Mouse (Mus musculus) limb, embryonic 10.5 days (tissue): ENCODE results near the gene Grm8. TPM values are rescaled to one million over a fixed set of nuclear protein-coding genes. Genes with fewer than 3 reads are reported as not detected.
A peak's percentile ranks its signal among the peaks of the same experiment; 100 is the strongest.

Experiments used
- DNase-seq: peaks from one replicate; pipeline ENCODE4 v3.0.0-alpha.2; 2017; ENCODE audit warnings: low spot score
- H3K27ac ChIP-seq: fragments of 300-500 bp; sonication (generic); 2 replicates; pipeline ENCODE4 v1.5.1; 2016; ENCODE audit warnings: mild to moderate bottlenecking
- H3K27me3 ChIP-seq: fragments of 300-500 bp; sonication (generic); 2 replicates; pipeline ENCODE4 v1.6.1; 2016; ENCODE audit warnings: low read depth, mild to moderate bottlenecking; ENCODE audit not compliant: poor library complexity, severe bottlenecking
- H3K36me3 ChIP-seq: fragments of 300-500 bp; sonication (generic); 2 replicates; pipeline ENCODE4 v1.6.1; 2016; ENCODE audit warnings: mild to moderate bottlenecking, moderate library complexity
- H3K4me1 ChIP-seq: fragments of 300-500 bp; sonication (generic); 2 replicates; pipeline ENCODE4 v1.6.1; 2016
- H3K4me3 ChIP-seq: fragments of 300-500 bp; sonication (generic); 2 replicates; pipeline ENCODE4 v1.5.1; 2016; ENCODE audit warnings: mild to moderate bottlenecking, moderate library complexity
- H3K9me3 ChIP-seq: fragments of 300-500 bp; sonication (generic); replicated peaks from 2 replicates; pipeline ENCODE4 v1.6.1; 2016; ENCODE audit warnings: mild to moderate bottlenecking
- WGBS: fragments of 180-500 bp; shearing (Covaris S2); methylation state at CpG from one replicate; pipeline ENCODE4 v1.1.7; 2016; 5-methylcytosine and 5-hydroxymethylcytosine counted together
- polyA plus RNA-seq: library from polyadenylated mRNA; unstranded; fragments of >200 nt; fragmentation: Nextera tagmentation; extraction: Ambion mirVana; gene quantifications from 2 replicates; pipeline ENCODE4 v1.2.1, GENCODE M21; 2016

Grm8 gene
- 0.40 and 0.53 TPM in 2 replicates for polyA plus RNA-seq

GRCm38 (mm10) chr6:28135001-28135401 lies at the start of gene Grm8:
Gene Grm8, minus strand, starts transcription at chr6:28135178.
- Histone ChIP-seq H3K4me3 (peak within 1 kb of the TSS; percentile 62), H3K27me3 (peaks cover 64% of the 10 kb centered on the region), H3K4me1 (peaks cover 26% of the 10 kb centered on the region), H3K36me3 (no peaks in the 10 kb centered on the region), H3K27ac (peak within 1 kb of the TSS; percentile 72), H3K9me3 (no peaks in the 10 kb centered on the region)
- peak; percentile 70 for DNase-seq
- under 1% methylated on average over 42 of the region's 42 CpGs for WGBS

DNA sequence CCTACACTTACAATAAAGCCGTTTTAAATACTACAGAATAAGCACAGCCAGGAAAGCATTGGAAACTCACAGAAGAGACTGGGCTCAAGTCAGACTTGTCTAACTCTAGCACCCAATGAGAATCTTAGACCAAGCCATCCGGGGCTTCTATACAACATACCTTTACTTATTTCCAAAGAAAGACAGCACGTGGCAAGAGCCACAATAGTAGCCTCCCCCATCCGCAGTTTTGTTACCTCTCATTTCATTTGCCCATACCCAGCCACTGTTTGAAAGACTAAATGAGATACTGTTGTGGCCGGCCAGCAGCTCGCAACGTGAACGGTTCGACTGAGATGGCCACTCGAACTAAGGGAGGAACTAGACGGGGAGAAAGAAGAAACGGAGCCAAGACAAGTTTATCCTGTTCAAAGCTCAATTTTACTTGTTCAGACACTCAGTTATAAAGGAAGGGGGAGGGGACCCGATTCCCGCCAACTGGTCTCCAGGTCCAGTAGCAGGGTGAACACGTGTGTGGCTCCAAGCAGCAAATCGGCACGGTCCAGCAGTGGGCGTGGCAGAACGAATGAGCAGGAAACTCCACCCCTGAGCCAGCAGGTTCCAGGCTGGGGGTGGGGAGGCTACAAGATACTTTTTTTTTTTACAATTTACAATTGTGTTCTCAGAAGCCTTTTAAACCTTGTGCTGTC lies 35.0 kb upstream of the Grm8 start:
- H3K27ac ChIP-seq: no peak overlapping the region
- no peaks in the 10 kb centered on the region for H3K27me3 ChIP-seq
- H3K4me1 ChIP-seq: no peaks in the 10 kb centered on the region
- no peaks in the 10 kb centered on the region for H3K9me3 ChIP-seq
- H3K36me3 ChIP-seq: no peaks in the 10 kb centered on the region
- no peak overlapping the region for H3K4me3 ChIP-seq
- 74% methylated on average over 19 of the region's 19 CpGs for WGBS
- no peak for DNase-seq

DNA sequence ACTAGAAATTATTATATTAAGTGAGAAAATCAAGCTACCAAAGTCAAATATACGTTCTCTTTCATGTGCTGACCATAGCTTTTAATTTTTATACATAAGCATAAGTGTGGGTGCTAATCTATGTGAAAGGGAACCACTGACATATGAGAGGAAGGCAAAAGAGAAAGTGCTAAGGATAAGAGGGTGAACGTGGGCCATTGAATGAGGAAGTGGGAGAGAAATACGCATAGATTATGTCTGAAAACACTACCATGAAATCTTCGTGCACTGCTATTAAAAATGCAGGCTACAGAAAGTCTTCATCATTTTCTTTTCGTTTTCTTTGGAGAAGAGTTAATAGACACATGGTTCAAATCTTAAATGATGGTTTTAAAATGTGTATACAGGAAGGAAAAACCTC lies 25.4 kb upstream of the Grm8 start:
- no peaks in the 10 kb centered on the region for H3K9me3 ChIP-seq
- 86% methylated on average over 5 of the region's 5 CpGs for WGBS
- no peaks in the 10 kb centered on the region for H3K27me3 ChIP-seq
- DNase-seq: no peak
- no peak overlapping the region for H3K4me3 ChIP-seq
- no peaks in the 10 kb centered on the region for H3K4me1 ChIP-seq
- H3K27ac ChIP-seq: no peak overlapping the region
- no peaks in the 10 kb centered on the region for H3K36me3 ChIP-seq

GRCm38 (mm10) chr6:28146445-28146844 lies 11.5 kb upstream of the Grm8 start:
- Histone ChIP-seq H3K27me3 (no peaks in the 10 kb centered on the region), H3K4me3 (no peak overlapping the region), H3K36me3 (no peaks in the 10 kb centered on the region), H3K4me1 (0 out of 2 replicates have a peak, but pooled peaks cover 4% of the 10 kb centered on the region), H3K27ac (no peak overlapping the region), H3K9me3 (no peaks in the 10 kb centered on the region)
- WGBS: 79% methylated on average over 6 of the region's 6 CpGs
- DNase-seq: no peak

DNA sequence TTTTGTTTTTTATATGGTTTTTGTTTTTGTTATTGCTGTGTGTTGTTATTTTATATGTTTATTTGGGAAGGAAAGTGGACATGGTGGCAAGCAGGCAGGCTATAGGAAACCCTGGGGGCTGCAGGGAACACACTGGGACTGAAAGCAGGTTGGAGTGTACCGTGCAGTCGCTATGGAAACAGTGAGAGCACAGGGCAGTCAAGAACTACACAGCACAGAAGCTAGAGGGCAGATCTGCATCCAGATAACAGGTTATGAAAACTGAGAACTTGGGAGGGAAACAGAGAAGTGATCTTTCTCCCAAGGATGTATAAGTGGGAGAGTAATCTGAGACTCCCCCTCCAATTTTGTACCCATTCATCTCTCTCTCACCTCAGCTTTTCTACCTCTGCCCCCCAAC lies 7.4 kb upstream of the Grm8 start:
- 18% methylated on average over 2 of the region's 2 CpGs for WGBS
- peaks cover 3% of the 10 kb centered on the region for H3K27me3 ChIP-seq
- DNase-seq: no peak
- H3K4me3 ChIP-seq: no peak overlapping the region
- no peaks in the 10 kb centered on the region for H3K36me3 ChIP-seq
- no peak overlapping the region for H3K27ac ChIP-seq
- no peaks in the 10 kb centered on the region for H3K9me3 ChIP-seq
- H3K4me1 ChIP-seq: 0 out of 2 replicates have a peak, but pooled peaks cover 4% of the 10 kb centered on the region

DNA sequence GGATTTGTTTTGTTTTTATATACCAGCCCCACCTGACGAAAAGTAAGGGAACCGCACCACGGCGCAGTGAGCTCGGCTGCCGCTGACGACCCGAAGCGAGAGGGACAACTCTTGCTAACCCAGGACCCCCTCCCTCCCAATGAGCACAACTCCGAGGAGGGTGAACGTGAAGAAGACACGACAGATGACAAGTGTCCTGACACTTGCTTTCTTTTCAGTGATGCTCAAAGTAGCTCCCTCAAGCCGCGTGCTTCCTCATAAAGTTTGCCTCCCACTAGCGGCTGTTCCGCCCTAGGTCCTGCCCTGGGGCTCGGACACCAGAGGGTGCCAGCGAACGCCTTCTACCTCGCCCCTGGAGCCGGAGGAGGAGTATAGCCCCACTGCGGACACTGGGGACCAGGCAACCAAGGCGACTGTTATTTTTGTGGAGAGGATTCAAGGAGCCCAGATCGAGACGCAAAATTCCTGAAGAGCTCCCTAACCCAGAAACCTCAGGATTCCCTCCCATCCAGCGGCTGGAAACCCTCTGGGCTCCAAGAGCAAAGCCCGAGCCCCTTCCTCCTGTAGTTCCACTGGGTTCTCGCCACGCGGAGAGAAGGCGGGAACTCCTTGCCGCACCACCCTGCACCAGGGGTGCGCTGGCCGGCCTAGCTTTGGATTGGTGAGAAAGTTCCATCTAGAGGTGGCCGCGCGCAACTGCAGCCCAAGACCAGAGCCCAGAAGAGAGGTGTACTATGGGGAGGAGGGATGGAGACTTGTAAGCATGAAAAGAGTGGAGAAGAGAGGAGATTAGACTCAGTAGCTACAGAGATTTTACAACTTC lies 644 bp upstream of the Grm8 start:
- H3K9me3 ChIP-seq: no peaks in the 10 kb centered on the region
- H3K4me3 ChIP-seq: peak overlapping the region; percentile 62
- peak; percentile 92 for DNase-seq
- peak overlapping the region; percentile 72 for H3K27ac ChIP-seq
- H3K4me1 ChIP-seq: peaks cover 26% of the 10 kb centered on the region
- peaks cover 60% of the 10 kb centered on the region for H3K27me3 ChIP-seq
- under 1% methylated on average over 37 of the region's 37 CpGs for WGBS
- H3K36me3 ChIP-seq: no peaks in the 10 kb centered on the region

DNA sequence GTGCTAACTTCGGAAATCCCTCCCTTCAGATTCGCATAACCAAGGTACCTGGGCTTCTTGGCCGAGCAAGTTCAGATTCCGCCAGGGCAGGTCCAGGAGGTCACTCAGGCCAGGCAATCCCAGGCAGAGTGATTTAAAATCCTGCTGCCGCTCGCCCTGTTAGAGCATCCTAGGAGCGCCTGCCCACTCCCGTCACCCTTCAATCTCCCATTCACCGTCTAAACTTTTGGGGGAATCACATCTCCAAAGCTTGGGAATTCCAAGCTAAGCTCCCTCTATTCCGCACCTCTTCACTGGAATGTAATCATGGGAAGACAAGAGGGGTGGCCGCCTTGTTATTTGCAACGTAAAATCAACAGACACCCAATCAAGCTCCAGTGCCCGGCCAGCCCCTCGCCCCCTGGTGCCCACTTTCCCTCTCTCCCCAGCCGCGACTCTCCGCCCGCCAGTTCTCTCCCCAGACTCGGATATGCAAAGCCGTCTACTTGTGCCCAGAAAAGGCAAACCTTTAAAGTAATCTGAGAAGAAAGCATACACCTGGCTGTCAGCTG lies 652 bp downstream of the Grm8 start:
- 0% methylated on average over 20 of the region's 20 CpGs for WGBS
- Histone ChIP-seq H3K9me3 (no peaks in the 10 kb centered on the region), H3K27me3 (peaks cover 64% of the 10 kb centered on the region), H3K4me1 (peaks cover 26% of the 10 kb centered on the region), H3K27ac (peak overlapping the region; percentile 72; the same call in 1 of the 2 replicates), H3K4me3 (peak overlapping the region; percentile 62), H3K36me3 (no peaks in the 10 kb centered on the region)
- DNase-seq: peak; percentile 63

DNA sequence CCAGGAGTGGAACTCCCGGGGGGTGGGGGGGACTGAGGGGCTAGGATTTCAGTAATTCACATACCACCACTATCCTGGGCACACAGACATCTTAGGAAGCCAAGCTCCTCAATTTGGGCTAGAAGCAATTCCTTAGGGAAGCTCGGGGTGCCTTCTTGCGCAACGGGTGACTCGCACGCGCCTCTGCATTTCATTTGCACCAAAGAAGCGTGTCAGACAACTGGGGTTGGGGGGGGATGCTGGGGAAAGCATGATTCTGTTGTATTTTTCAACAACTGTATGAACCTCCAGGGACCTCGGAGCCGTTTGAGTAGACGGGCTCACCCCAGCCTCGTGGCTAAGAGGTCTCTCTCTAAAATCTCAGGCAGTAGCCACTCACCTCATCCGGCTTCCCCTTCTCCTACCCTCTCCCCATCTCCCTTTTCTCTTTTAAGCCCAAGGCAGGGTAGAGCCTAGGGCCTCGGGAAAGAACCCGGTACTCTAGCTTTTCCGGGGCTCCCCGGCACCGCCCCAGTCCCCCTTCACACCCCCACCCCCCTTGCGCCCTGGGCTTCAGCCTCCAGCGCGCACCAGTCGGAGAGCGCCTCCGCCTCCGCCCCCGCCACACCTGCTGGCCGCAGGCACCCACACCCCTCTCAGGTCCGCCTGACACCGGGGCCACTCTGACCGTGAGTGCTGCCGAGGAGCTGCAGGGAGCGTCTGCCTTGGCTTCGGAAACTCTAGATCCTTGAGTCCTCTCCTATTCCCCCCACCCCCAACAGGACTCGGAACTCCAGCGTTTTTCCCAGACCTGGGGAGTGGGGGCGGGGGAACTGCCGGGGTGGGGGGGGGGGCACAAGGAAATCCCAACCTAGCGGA lies 1.5 kb downstream of the Grm8 start:
- Histone ChIP-seq H3K9me3 (no peaks in the 10 kb centered on the region), H3K4me1 (peaks cover 26% of the 10 kb centered on the region), H3K27ac (no peak overlapping the region), H3K27me3 (peaks cover 64% of the 10 kb centered on the region), H3K4me3 (peak overlapping the region; percentile 62), H3K36me3 (no peaks in the 10 kb centered on the region)
- peak; percentile 51 for DNase-seq
- WGBS: 1% methylated on average over 36 of the region's 38 CpGs

GRCm38 (mm10) chr6:28132056-28132455 lies 2.9 kb downstream of the Grm8 start:
- H3K4me3 ChIP-seq: no peak overlapping the region
- H3K27ac ChIP-seq: no peak overlapping the region
- DNase-seq: no peak
- no peaks in the 10 kb centered on the region for H3K9me3 ChIP-seq
- 32% methylated on average over 4 of the region's 4 CpGs for WGBS
- peaks cover 26% of the 10 kb centered on the region for H3K4me1 ChIP-seq
- H3K27me3 ChIP-seq: peaks cover 58% of the 10 kb centered on the region
- no peaks in the 10 kb centered on the region for H3K36me3 ChIP-seq

DNA sequence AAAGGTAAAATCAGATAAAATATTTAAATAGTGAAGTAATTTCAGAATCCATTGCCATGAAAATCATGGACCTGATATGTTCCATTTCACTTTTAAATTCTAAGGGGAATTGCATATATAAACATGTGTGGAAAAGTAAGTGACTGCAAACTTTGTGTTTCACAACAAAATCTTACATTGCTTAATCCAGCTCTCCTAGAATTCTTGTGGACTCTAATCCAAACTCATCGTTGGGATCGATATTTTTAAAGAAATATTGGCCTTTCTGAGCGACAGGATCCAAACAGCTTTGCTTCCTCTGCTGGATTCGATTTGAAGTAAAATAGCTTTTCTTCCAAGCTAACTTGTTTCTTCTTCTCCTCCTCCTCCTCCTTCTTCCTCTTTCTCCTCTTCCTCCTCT lies 6.1 kb downstream of the Grm8 start:
- Histone ChIP-seq H3K4me3 (no peak overlapping the region), H3K27me3 (peaks cover 36% of the 10 kb centered on the region), H3K27ac (no peak overlapping the region), H3K4me1 (peaks cover 8% of the 10 kb centered on the region), H3K9me3 (no peaks in the 10 kb centered on the region), H3K36me3 (no peaks in the 10 kb centered on the region)
- DNase-seq: no peak
- WGBS: 95% methylated on average over 4 of the region's 4 CpGs

GRCm38 (mm10) chr6:28115519-28115918 lies 19.5 kb downstream of the Grm8 start:
- H3K4me1 ChIP-seq: no peaks in the 10 kb centered on the region
- H3K36me3 ChIP-seq: no peaks in the 10 kb centered on the region
- H3K27me3 ChIP-seq: no peaks in the 10 kb centered on the region
- DNase-seq: no peak
- no peak overlapping the region for H3K4me3 ChIP-seq
- H3K9me3 ChIP-seq: no peaks in the 10 kb centered on the region
- no peak overlapping the region for H3K27ac ChIP-seq
- WGBS: 95% methylated on average over 2 of the region's 2 CpGs

DNA sequence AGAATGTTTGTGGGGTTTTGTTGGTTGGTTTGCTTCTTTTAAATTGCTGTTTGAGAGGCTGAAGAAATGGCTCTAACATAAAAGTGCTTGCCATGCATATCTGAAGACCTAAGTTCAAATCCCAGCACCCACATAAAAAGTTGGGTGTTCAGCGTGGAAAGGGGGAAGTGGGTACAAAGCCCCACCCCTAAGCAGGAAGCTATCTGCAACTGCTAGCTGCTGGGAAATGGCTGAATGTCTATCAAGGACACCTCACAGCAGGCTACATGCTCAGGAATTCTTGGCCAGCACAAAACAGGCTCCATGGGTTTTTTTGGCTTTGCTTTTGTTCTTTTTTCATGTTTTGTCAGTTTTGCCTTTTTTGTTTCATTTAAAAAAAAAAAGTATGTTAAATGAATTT lies 20.1 kb downstream of the Grm8 start:
- Histone ChIP-seq H3K4me1 (no peaks in the 10 kb centered on the region), H3K4me3 (no peak overlapping the region), H3K36me3 (no peaks in the 10 kb centered on the region), H3K9me3 (no peaks in the 10 kb centered on the region), H3K27me3 (no peaks in the 10 kb centered on the region), H3K27ac (no peak overlapping the region)
- no peak for DNase-seq
- 83% methylated on average over 1 of the region's 1 CpGs for whole genome bisulfite sequencing
